Mouse (Mus musculus): ENCODE results near the gene Cdk5. TPM values are rescaled to one million over a fixed set of nuclear protein-coding genes. Genes with fewer than 3 reads are reported as not detected.

Gene Cdk5
- polyA plus RNA-seq, 1 experiment from 2014 or later, result 48.6 TPM

Other genes with a start within 250 kb of the Cdk5 start
- 6.7 and 7.1 TPM in 2 replicates for gene Kcnh2, start 71.9 kb downstream of the Cdk5 start, polyA plus RNA-seq (2014; fragmentation: Nextera tagmentation; extraction: Ambion mirVana)
- gene Nos3, start 58.7 kb downstream of the Cdk5 start, polyA plus RNA-seq (2014; fragmentation: Nextera tagmentation; extraction: Ambion mirVana), result 4.8 and 5.3 TPM in 2 replicates
- gene Atg9b, start 31.4 kb downstream of the Cdk5 start, polyA plus RNA-seq (2014; fragmentation: Nextera tagmentation; extraction: Ambion mirVana), result 0.35 and 1.2 TPM in 2 replicates
- 37.6 and 40.5 TPM in 2 replicates for gene Abcb8, start 29.9 kb downstream of the Cdk5 start, polyA plus RNA-seq (2014; fragmentation: Nextera tagmentation; extraction: Ambion mirVana)
- gene Asic3, start 10.1 kb downstream of the Cdk5 start, polyA plus RNA-seq (2014; fragmentation: Nextera tagmentation; extraction: Ambion mirVana), result 0.33 and 0.40 TPM in 2 replicates
- gene Slc4a2, start 307 bp upstream of the Cdk5 start, polyA plus RNA-seq (2014; fragmentation: Nextera tagmentation; extraction: Ambion mirVana), result 26.9 and 28.0 TPM in 2 replicates
- gene Fastk, start 21.8 kb upstream of the Cdk5 start, polyA plus RNA-seq (2014; fragmentation: Nextera tagmentation; extraction: Ambion mirVana), result 89.6 and 95.1 TPM in 2 replicates
- 25.4 and 27.1 TPM in 2 replicates for gene Tmub1, start 24.3 kb upstream of the Cdk5 start, polyA plus RNA-seq (2014; fragmentation: Nextera tagmentation; extraction: Ambion mirVana)
- 39.9 and 52.1 TPM in 2 replicates for gene Agap3, start 28.6 kb upstream of the Cdk5 start, polyA plus RNA-seq (2014; fragmentation: Nextera tagmentation; extraction: Ambion mirVana)
- gene Gbx1, start 103.7 kb upstream of the Cdk5 start, polyA plus RNA-seq (2014; fragmentation: Nextera tagmentation; extraction: Ambion mirVana), result 0.04 TPM in 1 of 2 replicates, not detected in the other
- 0.40 and 0.81 TPM in 2 replicates for gene Asb10, start 117.4 kb upstream of the Cdk5 start, polyA plus RNA-seq (2014; fragmentation: Nextera tagmentation; extraction: Ambion mirVana)
- not detected in 2 replicates for gene 4931409K22Rik, start 133.3 kb upstream of the Cdk5 start, polyA plus RNA-seq (2014; fragmentation: Nextera tagmentation; extraction: Ambion mirVana)
- gene Abcf2, start 153.9 kb upstream of the Cdk5 start, polyA plus RNA-seq (2014; fragmentation: Nextera tagmentation; extraction: Ambion mirVana), result 149 and 155 TPM in 2 replicates
- 8.1 and 9.0 TPM in 2 replicates for gene Chpf2, start 163.2 kb upstream of the Cdk5 start, polyA plus RNA-seq (2014; fragmentation: Nextera tagmentation; extraction: Ambion mirVana)
- 44.2 and 44.7 TPM in 2 replicates for gene Smarcd3, start 200.9 kb upstream of the Cdk5 start, polyA plus RNA-seq (2014; fragmentation: Nextera tagmentation; extraction: Ambion mirVana)